Mouse (Mus musculus) c-Kit-positive CD71-negative TER-119-negative erythroid progenitor cells, embryonic 14.5 days (primary cell): ENCODE data around the gene Sh3tc1.

Experiments
- DNase-seq: peaks from one replicate; pipeline ENCODE4 v3.0.0-alpha.2; 2013; ENCODE audit warnings: low read depth

Sh3tc1 gene

DNA sequence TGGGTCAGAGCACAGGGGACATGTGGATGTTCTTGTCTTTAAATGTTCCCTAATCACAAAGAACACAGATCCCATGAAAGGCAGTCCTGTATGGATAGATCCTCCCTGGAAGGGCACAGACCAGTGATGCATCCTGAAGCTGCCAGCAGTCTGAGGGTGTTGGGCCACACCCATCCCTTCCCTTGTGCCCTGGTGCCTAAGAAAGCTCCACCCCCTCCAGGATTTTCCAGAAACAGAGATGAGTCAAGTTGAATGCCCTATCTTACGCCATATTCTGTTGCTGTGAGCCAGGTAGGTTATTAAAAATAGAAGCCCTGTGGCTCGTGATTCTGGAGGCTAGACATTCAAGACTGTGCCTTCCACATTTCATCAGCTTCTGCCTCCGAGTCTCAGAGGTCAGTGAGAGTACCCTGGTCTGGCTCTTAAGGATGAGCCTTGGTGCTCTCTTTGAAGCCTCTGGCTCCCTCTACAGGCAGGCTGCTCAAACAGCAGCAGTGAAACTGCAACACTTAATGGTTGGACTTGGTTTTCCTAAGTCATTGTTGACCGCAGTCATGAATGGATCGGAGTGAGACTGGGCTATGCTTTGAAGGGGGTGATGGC, 15.4 kb upstream of the Sh3tc1 start:
- DNase-seq, result peak; percentile 63

GRCm38 (mm10) chr5:35751016-35751415, 11.2 kb upstream of the Sh3tc1 start:
- DNase-seq, result no peak

DNA sequence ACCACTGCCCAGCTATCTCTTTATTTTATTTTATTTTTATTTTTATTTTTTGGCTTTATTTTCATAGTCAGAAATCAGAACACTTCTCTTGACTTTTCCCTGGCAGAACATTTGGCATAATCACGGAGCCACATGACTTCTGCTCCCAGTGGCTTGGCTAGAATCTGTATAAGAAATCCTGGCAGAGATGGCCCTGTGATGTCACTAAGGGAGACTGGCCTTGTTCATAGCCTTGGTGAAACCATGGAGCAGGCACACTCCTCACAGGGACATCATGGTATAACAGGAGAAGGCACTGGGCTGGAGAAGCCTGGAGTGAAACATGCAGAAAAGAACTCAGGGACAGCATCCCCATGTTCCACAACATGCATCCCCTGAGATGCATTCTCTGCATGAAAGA, 10.2 kb upstream of the Sh3tc1 start:
- no peak for DNase-seq

- DNase-seq, result no peak
Measured at GRCm38 (mm10) chr5:35749416-35749815, 9.6 kb upstream of the Sh3tc1 start.

- peak; percentile 41 for DNase-seq
Measured at GRCm38 (mm10) chr5:35746910-35747309, 7.1 kb upstream of the Sh3tc1 start.

GRCm38 (mm10) chr5:35745406-35745805, 5.6 kb upstream of the Sh3tc1 start:
- no peak for DNase-seq

DNA sequence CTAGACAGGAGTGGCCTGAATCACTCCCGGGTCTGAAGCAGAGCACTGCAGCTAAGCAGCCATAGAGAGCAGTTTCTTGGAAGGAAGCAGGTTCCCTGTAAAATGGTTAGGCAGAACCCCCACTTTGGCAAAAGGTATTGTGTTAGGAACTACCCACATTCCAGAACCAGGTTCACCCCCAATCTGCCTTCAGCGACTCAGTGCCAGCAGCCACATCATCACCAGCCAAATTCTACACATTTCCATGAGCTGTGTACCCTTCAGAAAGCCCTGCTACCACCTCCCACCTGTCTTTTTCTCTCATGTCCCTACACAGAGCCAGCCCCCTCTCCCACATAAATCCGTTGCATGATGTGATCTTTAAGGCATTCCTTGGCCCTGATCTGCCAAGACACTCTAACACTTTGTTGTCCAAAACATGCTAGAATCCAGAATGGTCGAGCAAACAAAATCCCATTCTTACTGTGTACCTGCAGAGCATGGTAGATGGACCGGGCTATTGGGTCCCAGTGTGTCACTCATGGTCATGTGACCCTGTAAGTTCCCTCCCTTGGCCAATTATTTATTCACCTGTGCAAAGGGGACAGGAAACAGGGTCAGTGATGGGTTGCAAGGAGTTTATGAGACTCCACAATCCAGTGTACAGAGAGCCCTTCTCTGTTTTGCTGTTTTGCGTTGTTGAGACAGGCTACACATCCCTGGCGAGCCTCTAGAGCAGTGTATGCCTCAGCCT, 4.4 kb upstream of the Sh3tc1 start:
- no peak for DNase-seq

DNA sequence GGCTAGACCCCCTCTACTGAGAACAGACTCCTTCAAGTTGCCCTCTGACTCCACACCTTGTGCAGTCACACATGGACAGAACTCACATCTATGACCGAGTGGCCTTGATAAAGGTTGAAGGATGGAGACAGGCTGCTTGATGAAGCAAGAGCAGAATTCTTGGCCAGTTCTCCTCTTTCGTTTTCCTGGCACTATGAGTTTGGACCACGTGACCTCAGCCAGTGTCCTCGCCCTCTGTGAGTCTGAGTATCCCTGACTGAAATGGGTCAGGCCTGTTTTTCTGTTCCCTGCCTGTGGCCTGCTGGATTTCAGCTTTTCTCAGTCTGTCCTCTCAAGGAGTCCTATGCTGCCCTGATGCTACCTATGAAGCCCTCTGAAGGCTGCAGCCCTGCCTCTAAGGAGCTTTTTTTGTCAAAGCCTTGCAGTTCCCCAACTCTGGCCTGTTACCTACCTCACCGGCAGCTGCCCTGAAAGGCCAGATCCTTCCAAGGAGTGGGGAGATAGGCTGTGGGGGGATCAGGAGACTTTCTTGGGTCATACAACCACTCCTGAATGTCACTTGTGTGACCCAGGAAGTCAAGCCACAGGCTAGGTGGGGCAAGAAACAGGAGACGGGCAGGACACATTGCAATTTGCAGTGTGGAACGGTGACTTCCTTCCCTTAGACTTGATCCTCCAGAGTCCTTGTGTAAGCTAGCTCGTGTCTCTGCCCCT, 3.6 kb upstream of the Sh3tc1 start:
- DNase-seq, result no peak

GRCm38 (mm10) chr5:35741225-35741820, 1.5 kb upstream of the Sh3tc1 start:
- DNase-seq, result no peak

GRCm38 (mm10) chr5:35740716-35741115, 929 bp upstream of the Sh3tc1 start:
- DNase-seq, result no peak

- DNase-seq, result no peak
Measured at GRCm38 (mm10) chr5:35739005-35739404, 782 bp downstream of the Sh3tc1 start.

DNA sequence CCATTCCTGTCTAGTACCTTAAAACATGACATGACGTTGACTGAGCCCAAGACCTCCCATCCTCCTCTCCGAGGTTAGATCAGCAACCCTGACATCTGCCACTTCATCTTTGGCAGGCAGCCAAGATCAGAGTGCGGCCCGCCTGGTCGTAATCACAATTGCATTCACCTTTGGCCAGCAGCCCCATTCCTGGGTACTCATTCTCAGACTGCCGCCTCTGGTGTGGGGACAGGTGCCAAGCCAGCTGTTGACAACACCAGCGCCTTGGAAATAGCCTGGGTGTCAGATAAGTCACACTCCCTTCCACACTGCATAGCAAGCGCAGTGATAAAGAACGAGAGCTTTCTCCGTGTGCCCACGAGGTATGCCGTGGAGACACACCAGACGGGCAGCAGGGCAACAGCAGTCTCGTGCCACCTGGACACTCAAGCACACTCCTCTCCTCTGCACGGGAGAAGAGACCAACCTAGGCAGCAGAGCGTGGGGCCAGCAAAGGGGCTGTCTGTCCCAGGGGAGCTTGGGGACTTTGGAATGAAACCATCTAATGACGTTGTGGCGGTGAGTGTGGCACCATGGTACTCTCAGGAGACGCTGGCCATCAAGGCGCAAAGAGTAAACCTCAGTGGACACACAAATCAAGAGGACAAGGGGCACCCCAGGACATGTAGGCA, 2.4 kb downstream of the Sh3tc1 start:
- no peak for DNase-seq

GRCm38 (mm10) chr5:35733523-35733922, 6.3 kb downstream of the Sh3tc1 start:
- DNase-seq, result no peak

DNA sequence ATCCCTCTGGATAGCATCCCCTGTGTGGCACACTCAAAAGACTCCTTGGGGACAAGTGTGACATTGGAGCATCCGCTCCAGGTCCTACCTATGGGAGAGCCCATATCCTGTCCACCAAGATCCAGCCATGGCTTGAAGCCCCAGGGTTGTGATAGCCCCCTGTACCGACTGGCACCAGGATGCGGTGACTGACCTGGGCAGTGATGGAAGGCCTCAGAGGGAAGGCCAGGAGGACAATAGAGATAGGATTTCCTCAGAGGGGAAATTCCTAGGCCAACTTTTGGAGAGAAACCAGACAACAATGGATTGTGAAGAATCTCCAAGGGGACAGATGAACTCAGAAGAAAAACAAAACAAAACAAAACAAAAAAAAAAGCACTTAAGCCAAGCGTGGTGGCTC, 8.8 kb downstream of the Sh3tc1 start:
- DNase-seq, result no peak

DNA sequence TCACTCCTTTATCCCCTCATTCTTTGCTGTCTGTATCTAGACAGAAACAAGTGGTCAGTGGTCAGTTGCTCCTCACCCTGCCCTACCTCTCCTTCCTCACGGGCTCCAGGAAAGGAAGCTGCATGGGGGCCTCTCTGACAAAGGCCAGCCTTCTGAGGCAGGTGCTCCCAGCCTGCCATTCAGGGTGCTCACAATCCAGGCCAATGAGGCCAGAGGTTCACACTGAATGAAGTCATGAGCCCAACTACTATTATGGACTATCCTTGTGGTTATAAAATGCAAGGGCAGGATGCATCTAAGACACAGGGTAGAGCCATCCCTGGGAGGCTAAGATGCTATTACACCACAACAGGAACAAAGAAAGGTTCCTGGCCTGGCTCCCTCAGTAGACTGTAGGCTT, 9.2 kb downstream of the Sh3tc1 start:
- DNase-seq, result no peak

DNA sequence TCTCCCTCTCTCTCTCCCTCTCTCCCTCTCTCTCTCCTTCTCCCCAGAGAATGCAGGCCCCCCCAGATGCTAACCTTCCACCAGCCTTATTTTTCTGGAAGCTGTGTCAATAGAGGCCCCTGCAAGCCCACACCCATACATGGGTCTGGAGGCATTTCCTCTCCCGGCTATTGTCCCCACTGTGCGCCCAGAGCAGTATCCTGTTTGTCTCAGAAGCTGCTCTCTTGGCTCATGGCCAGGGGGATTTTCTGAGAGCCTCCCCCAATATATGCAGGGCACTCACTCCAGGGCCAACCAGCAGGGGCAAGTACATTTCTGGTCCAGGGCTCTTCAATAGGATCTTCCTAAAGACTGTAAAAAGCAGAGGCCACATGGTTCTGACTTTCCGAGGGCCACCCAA, 9.9 kb downstream of the Sh3tc1 start:
- no peak for DNase-seq

- DNase-seq, result peak; percentile 48
Measured at GRCm38 (mm10) chr5:35728957-35729460, 10.8 kb downstream of the Sh3tc1 start.

DNA sequence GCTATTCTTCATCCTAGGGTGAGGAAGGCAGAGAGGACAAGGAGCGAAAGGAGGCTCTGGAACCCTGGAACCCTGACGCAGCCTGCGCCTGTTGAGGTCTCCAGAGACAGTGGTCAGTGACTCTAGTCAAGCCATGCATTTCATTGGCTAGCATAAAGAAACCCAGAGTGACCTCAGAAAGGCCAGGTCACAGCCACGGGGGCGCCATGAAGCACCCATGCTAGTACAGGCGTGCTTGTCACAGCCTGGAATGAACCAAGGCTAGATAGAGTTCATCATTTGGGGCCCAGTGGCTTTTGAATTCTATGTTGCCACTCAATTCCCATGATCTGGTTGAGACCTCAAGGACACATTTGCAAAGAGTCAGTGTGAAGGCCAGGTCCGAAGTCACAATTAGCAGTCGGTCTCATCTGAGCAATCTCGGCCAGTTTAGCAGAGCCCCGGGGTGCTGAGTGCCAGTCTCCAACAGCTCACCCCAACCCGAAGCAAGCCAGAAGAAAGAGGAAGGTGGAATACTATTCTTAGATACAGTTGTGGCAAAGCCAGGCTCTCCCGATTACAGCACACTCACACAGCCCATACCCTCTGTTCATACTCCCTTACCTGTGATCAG, 11.3 kb downstream of the Sh3tc1 start:
- no peak for DNase-seq

GRCm38 (mm10) chr5:35727447-35727846, 12.3 kb downstream of the Sh3tc1 start:
- DNase-seq, result no peak

DNA sequence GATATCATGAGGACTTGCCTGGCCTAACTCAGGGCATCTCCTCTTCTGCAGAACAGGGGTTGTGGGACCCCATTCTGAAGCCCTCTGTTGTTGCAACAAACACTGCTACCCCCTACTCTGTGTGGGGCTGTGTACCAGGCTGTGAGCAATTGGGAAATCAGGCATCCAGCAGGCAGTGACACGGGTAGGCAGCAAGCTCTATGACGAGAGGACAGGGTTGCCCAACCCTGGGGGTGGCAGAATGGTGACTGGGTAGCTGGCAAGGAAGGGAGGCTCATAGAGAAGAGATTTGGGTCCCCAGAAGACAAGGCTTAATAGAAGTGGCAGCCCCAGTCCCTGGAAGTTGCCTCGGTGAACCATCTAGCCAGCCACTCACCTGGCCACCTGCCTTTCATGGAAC, 13.9 kb downstream of the Sh3tc1 start:
- no peak for DNase-seq

DNA sequence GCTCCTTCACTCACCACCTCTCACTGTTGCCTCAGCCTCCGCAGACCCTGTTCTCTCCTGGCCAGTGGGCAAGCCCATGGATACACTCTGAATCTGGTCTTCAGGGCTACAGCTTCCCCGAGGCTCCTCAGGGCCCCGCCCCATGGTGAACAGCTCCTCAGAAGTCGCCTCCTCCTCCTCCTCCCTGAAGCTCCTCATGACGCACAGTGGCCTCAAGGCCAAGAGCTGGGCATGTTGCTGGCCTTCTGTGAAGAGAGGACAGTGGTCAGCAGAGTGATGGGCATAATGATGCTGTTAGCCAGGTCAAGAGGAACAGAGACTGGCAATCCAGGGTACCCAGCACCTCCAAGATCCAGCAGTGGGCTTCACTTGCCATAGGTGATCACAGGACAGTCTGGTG, 15.9 kb downstream of the Sh3tc1 start:
- DNase-seq, result no peak

GRCm38 (mm10) chr5:35722654-35723053, 17.1 kb downstream of the Sh3tc1 start:
- DNase-seq, result no peak
